ENCODE assay signal across 33 mouse cellular contexts in the genomic region with DNA sequence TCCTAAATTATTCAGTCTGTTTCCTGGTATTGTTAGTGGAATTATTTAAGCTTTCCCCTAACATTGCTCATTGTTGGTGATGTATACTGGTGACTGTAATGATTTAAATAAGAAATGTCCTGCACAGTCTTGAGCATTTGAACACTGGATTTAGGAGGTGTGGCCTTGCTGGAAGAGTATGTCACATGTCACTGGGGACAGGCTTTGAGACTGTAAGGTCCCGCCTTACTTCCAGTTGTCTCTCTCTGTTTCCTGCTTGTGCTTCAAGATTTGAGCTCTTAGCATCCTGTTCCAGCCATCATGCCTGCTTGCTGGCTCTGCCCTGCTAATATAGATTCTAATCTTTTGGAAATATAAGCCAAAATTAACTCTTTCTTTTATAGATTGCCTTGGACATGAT. TPM values are rescaled to one million over a fixed set of nuclear protein-coding genes. Genes with fewer than 3 reads are reported as not detected.
A peak's percentile ranks its signal among the peaks of the same experiment; 100 is the strongest.
DNase-seq lines count a peak whose midpoint lies in the region; ATAC-seq and TF ChIP-seq lines count a peak whose summit lies in the region.
"Had no signal": no experiment of that assay in that cellular context is flagged by ENCODE, and none has a peak within 500 bp of the region (broad histone marks: within the 10 kb centered on the region; RNA-seq: fewer than 3 reads in every experiment).

No protein-coding gene starts in this region.

- no peaks in the 10 kb centered on the region for H3K9me3 ChIP-seq in hindbrain, embryonic 14.5 days (ENCODE audit: control insufficient read depth, low read length)
- H3K9me3 ChIP-seq in hindbrain, embryonic 10.5 days, result no peaks in the 10 kb centered on the region
- H3K9me3 ChIP-seq: forebrain, embryonic 12.5 days; heart, embryonic 13.5 days; liver, embryonic 13.5 days; midbrain, embryonic 13.5 days; stomach, embryonic 15.5 days had no signal

- H3K27me3 ChIP-seq in cerebellum, adult 2 months (ENCODE audit: control insufficient read depth, insufficient read depth, low read length), result no peaks in the 10 kb centered on the region
- no peaks in the 10 kb centered on the region for H3K27me3 ChIP-seq in hindbrain, embryonic 14.5 days (ENCODE audit: control insufficient read depth, insufficient read depth, low read length)
- no peaks in the 10 kb centered on the region for H3K27me3 ChIP-seq in hindbrain, embryonic 10.5 days (ENCODE audit: insufficient read depth, poor library complexity, severe bottlenecking)
- H3K27me3 ChIP-seq: forebrain, embryonic 12.5 days; heart, embryonic 13.5 days; liver, embryonic 13.5 days; midbrain, embryonic 13.5 days; stomach, embryonic 15.5 days had no signal

- no peaks in the 10 kb centered on the region for H3K36me3 ChIP-seq in hindbrain, embryonic 14.5 days (replicated peaks; ENCODE audit: control insufficient read depth, insufficient read depth)
- no peaks in the 10 kb centered on the region for H3K36me3 ChIP-seq in hindbrain, embryonic 10.5 days
- H3K36me3 ChIP-seq: forebrain, embryonic 12.5 days; heart, embryonic 13.5 days; liver, embryonic 13.5 days; midbrain, embryonic 13.5 days; stomach, embryonic 15.5 days had no signal

- H3K27ac ChIP-seq in cerebellum, adult 2 months (ENCODE audit: insufficient read depth, low read length), result no peak overlapping the region
- no peak overlapping the region for H3K27ac ChIP-seq in hindbrain, embryonic 14.5 days
- H3K27ac ChIP-seq in hindbrain, embryonic 10.5 days, result no peak overlapping the region
- H3K27ac ChIP-seq: forebrain, embryonic 12.5 days; heart, embryonic 13.5 days; kidney, postnatal 0 days; liver, embryonic 13.5 days; macrophage; stomach, embryonic 15.5 days had no signal

- peak; percentile 4 for DNase-seq in cerebellum, adult 11 months
- DNase-seq in cerebellum, adult 2 months, result no peak
- no peak for DNase-seq in hindbrain, embryonic 14.5 days (ENCODE audit: low spot score)
- DNase-seq in hindbrain, embryonic 10.5 days (ENCODE audit: low spot score), result no peak
- DNase-seq in ES-CJ7 (ENCODE audit: low read depth, low spot score), result peak; percentile 40
- no peak for DNase-seq in thymus, adult 18-20 months
- DNase-seq in thymus, postnatal 0 days (ENCODE audit: low spot score), result no peak
- DNase-seq: adrenal gland, postnatal 14 days; cerebellum, adult 8-10 months; forebrain, postnatal 0 days; heart, postnatal 10 days; kidney, adult 8-10 months; kidney, postnatal 4 days; liver, embryonic 13.5 days; lung, adult 18-20 months; right cerebral cortex, postnatal 25 days; thymus, postnatal 25 days had no signal

- 90% methylated on average over 1 of the region's 1 CpGs for WGBS in cerebellum, adult 2 months
- 88% methylated on average over 1 of the region's 1 CpGs for WGBS in hindbrain, embryonic 14.5 days
- 80% methylated on average over 1 of the region's 1 CpGs for WGBS in hindbrain, embryonic 10.5 days

- H3K4me3 ChIP-seq in cerebellum, adult 2 months (replicated peaks; ENCODE audit: insufficient read depth, low read depth, low read length), result no peak overlapping the region
- no peak overlapping the region; the same call in 1 of the 2 replicates for H3K4me3 ChIP-seq in hindbrain, embryonic 14.5 days (replicated peaks; ENCODE audit: low read length)
- no peak overlapping the region for H3K4me3 ChIP-seq in hindbrain, embryonic 10.5 days

- no peak for TF ChIP-seq POLR2A in cerebellum, adult 2 months (IDR thresholded peaks at IDR 0.05; ENCODE audit: borderline replicate concordance, insufficient read depth, low read length)

- ATAC-seq in hindbrain, embryonic 14.5 days (ENCODE audit: low FRiP score), result no peak
- ATAC-seq: forebrain, postnatal 0 days; hindbrain, postnatal 0 days; intestine, embryonic 16.5 days; lung, postnatal 0 days; midbrain, embryonic 13.5 days had no signal

- H3K4me1 ChIP-seq in cerebellum, adult 2 months (ENCODE audit: control insufficient read depth, insufficient read depth, low read length), result no peaks in the 10 kb centered on the region
- peaks cover 5% of the 10 kb centered on the region; the same call in 1 of the 2 replicates for H3K4me1 ChIP-seq in hindbrain, embryonic 14.5 days (replicated peaks; ENCODE audit: control insufficient read depth, insufficient read depth, low read length)
- peaks cover 17% of the 10 kb centered on the region; the same call in 1 of the 2 replicates for H3K4me1 ChIP-seq in hindbrain, embryonic 10.5 days (replicated peaks)
- H3K4me1 ChIP-seq: stomach, embryonic 15.5 days had no signal

- no peak for TF ChIP-seq CTCF in cerebellum, adult 2 months (IDR thresholded peaks at IDR 0.05; ENCODE audit: borderline replicate concordance, insufficient read depth, low read depth, low read length)

- peak overlapping the region; percentile 52; the same call in 1 of the 2 replicates for H3K4me2 ChIP-seq in hindbrain, embryonic 14.5 days (replicated peaks)

- no peak overlapping the region for H3K9ac ChIP-seq in hindbrain, embryonic 14.5 days
- H3K9ac ChIP-seq: midbrain, embryonic 13.5 days; stomach, embryonic 15.5 days had no signal

RNA-seq across cellular contexts. Expression of a gene that starts 23.8 kb away (rescaled TPM):
- polyA plus RNA-seq in cerebellum, adult 2 months (2012; rRNA removed), result 0.08 TPM in 1 of 2 replicates, not detected in the other
- polyA plus RNA-seq in hindbrain, embryonic 14.5 days (2014; fragmentation: Nextera tagmentation; extraction: Ambion mirVana), result 0.23 TPM in 1 of 2 replicates, not detected in the other
- not detected in 2 replicates for polyA plus RNA-seq in hindbrain, embryonic 10.5 days (2016; fragmentation: Nextera tagmentation; extraction: Ambion mirVana)
- 1.5 and 1.6 TPM in 2 replicates for polyA plus RNA-seq in thymus, postnatal 0 days (2015; fragmentation: Nextera tagmentation; extraction: Ambion mirVana)
- polyA plus RNA-seq: C2C12; embryonic facial prominence, embryonic 14.5 days; erythroblast, embryonic 14.5 days; forebrain, embryonic 12.5 days; hindbrain, embryonic 11.5 days; midbrain, embryonic 13.5 days; neural tube, embryonic 14.5 days had no signal

RNA-seq across cellular contexts. Expression of a gene that starts 42.4 kb away (rescaled TPM):
- not detected in 2 replicates for polyA plus RNA-seq in cerebellum, adult 2 months (2012; rRNA removed)
- 0.51 and 0.78 TPM in 2 replicates for polyA plus RNA-seq in hindbrain, embryonic 14.5 days (2014; fragmentation: Nextera tagmentation; extraction: Ambion mirVana)
- not detected in 2 replicates for polyA plus RNA-seq in hindbrain, embryonic 10.5 days (2016; fragmentation: Nextera tagmentation; extraction: Ambion mirVana)
- polyA plus RNA-seq in thymus, postnatal 0 days (2015; fragmentation: Nextera tagmentation; extraction: Ambion mirVana), result not detected in 2 replicates
- polyA plus RNA-seq: C2C12; cortical plate, adult 2 months; embryonic facial prominence, embryonic 14.5 days; erythroblast, embryonic 14.5 days; forebrain, embryonic 12.5 days; heart, embryonic 13.5 days; hindbrain, embryonic 11.5 days; intestine, embryonic 16.5 days; kidney, postnatal 0 days; limb, embryonic 14.5 days; liver, embryonic 13.5 days; lung, postnatal 0 days; macrophage; stomach, embryonic 15.5 days had no signal

Comparison
In these comparisons a context has a peak if more than half of its experiments do, and no peak if none do; other contexts are left out.
1. DNase-seq: peak in cerebellum, adult 11 months (single experiment) and ES-CJ7 (single experiment); none in cerebellum, adult 2 months (0 of 2), hindbrain, embryonic 14.5 days (single experiment), hindbrain, embryonic 10.5 days (single experiment), thymus, adult 18-20 months (0 of 2) and thymus, postnatal 0 days (single experiment).